Mouse (Mus musculus) embryonic fibroblast, embryonic 13.5 days (primary cell): ENCODE measurements around the gene Acss3. TPM values are rescaled to one million over a fixed set of nuclear protein-coding genes. Genes with fewer than 3 reads are reported as not detected.

Experiments
- H3K27ac ChIP-seq: 2 replicates; pipeline ENCODE4 v1.5.1; 2012; ENCODE audit warnings: low read length, control low read depth, inconsistent platforms; ENCODE audit not compliant: insufficient read depth
- H3K4me1 ChIP-seq: 2 replicates; pipeline ENCODE4 v1.6.1; 2011; ENCODE audit warnings: low read length; ENCODE audit not compliant: control insufficient read depth, insufficient read depth
- H3K4me3 ChIP-seq: 2 replicates; pipeline ENCODE4 v1.5.1; 2011; ENCODE audit warnings: mild to moderate bottlenecking, control low read depth, low read length; ENCODE audit not compliant: insufficient read depth
- CTCF ChIP-seq: IDR thresholded peaks from 2 replicates; pipeline ENCODE4 v1.5.1; 2011; ENCODE audit warnings: mild to moderate bottlenecking, control low read depth, low read length, moderate library complexity, borderline replicate concordance; ENCODE audit not compliant: insufficient read depth
- POLR2A ChIP-seq: IDR thresholded peaks from 2 replicates; pipeline ENCODE4 v1.6.1; 2011; ENCODE audit warnings: low read depth, mild to moderate bottlenecking, control low read depth, low read length, moderate library complexity
- polyA plus RNA-seq: library from polyadenylated mRNA; stranded (reverse); fragments of >200 nt; gene quantifications from 2 replicates; pipeline ENCODE4 v1.2.4, GENCODE M21; 2011; ENCODE audit warnings: low read depth; ENCODE audit not compliant: missing spikeins, insufficient read length

The Acss3 gene
- polyA plus RNA-seq, 1 experiment = 3.7 TPM

GRCm38 (mm10) chr10:107024254-107024653 lies 99.2 kb downstream of the Acss3 start:
- no peak overlapping the region for H3K4me3 ChIP-seq
- H3K27ac ChIP-seq = no peak overlapping the region
- TF ChIP-seq POLR2A (no peak), CTCF (no peak)

GRCm38 (mm10) chr10:107021118-107021517 lies 102.3 kb downstream of the Acss3 start:
- no peaks in the 10 kb centered on the region for H3K4me1 ChIP-seq
- H3K4me3 ChIP-seq = no peak overlapping the region
- TF ChIP-seq CTCF = no peak
- no peak for TF ChIP-seq POLR2A
- no peak overlapping the region for H3K27ac ChIP-seq

More at GRCm38 (mm10) chr10:107024254-107024653, 99.2 kb downstream of the Acss3 start:
- H3K4me1 ChIP-seq = no peaks in the 10 kb centered on the region

GRCm38 (mm10) chr10:107011142-107011541 lies 112.3 kb downstream of the Acss3 start:
- H3K4me1 ChIP-seq = no peaks in the 10 kb centered on the region
- TF ChIP-seq POLR2A = no peak
- TF ChIP-seq CTCF = no peak
- no peak overlapping the region for H3K4me3 ChIP-seq
- no peak overlapping the region for H3K27ac ChIP-seq

GRCm38 (mm10) chr10:106998052-106998625 lies 125.3 kb downstream of the Acss3 start:
- TF ChIP-seq CTCF (no peak), POLR2A (no peak)
- Histone ChIP-seq H3K27ac (no peak overlapping the region), H3K4me1 (no peaks in the 10 kb centered on the region), H3K4me3 (no peak overlapping the region)

GRCm38 (mm10) chr10:106989478-106989877 lies 134.0 kb downstream of the Acss3 start:
- TF ChIP-seq CTCF (no peak), POLR2A (no peak)
- no peak overlapping the region for H3K4me3 ChIP-seq
- H3K27ac ChIP-seq = no peak overlapping the region
- peaks cover 3% of the 10 kb centered on the region for H3K4me1 ChIP-seq

- TF ChIP-seq POLR2A (no peak), CTCF (no peak)
- Histone ChIP-seq H3K27ac (no peak overlapping the region), H3K4me1 (no peaks in the 10 kb centered on the region), H3K4me3 (no peak overlapping the region)
Observed at GRCm38 (mm10) chr10:106975193-106976141, 148.0 kb downstream of the Acss3 start.

GRCm38 (mm10) chr10:106959026-106959425 lies 164.4 kb downstream of the Acss3 start:
- H3K4me3 ChIP-seq = no peak overlapping the region
- TF ChIP-seq POLR2A (no peak), CTCF (no peak)
- H3K4me1 ChIP-seq = no peaks in the 10 kb centered on the region
- H3K27ac ChIP-seq = no peak overlapping the region

GRCm38 (mm10) chr10:106941380-106941779 lies 182.1 kb downstream of the Acss3 start:
- Histone ChIP-seq H3K4me1 (no peaks in the 10 kb centered on the region), H3K4me3 (no peak overlapping the region), H3K27ac (no peak overlapping the region)
- no peak for TF ChIP-seq CTCF
- TF ChIP-seq POLR2A = no peak

- no peak overlapping the region for H3K27ac ChIP-seq
- no peak overlapping the region for H3K4me3 ChIP-seq
- TF ChIP-seq POLR2A (no peak), CTCF (no peak)
- no peaks in the 10 kb centered on the region for H3K4me1 ChIP-seq
Observed at GRCm38 (mm10) chr10:106939441-106939840, 184.0 kb downstream of the Acss3 start.

- H3K4me3 ChIP-seq = no peak overlapping the region
- H3K4me1 ChIP-seq = no peaks in the 10 kb centered on the region
- TF ChIP-seq CTCF (no peak), POLR2A (no peak)
- H3K27ac ChIP-seq = no peak overlapping the region
Observed at GRCm38 (mm10) chr10:106938851-106939250, 184.6 kb downstream of the Acss3 start.
